Mouse (Mus musculus): ENCODE results near the gene Chpf.

- TF ChIP-seq POLR2A (IDR thresholded peaks at IDR 0.05; ENCODE audit: insufficient read depth, low read depth, low read length) (no peak), EP300 (IDR thresholded peaks at IDR 0.05; ENCODE audit: insufficient read depth, low read depth, low read length) (no peak)
Observed at GRCm38 (mm10) chr1:75478497-75478896, 610 bp downstream of the Chpf start.
